Comparison of ENCODE assay signal across 8 mouse cellular contexts in the genomic region with DNA sequence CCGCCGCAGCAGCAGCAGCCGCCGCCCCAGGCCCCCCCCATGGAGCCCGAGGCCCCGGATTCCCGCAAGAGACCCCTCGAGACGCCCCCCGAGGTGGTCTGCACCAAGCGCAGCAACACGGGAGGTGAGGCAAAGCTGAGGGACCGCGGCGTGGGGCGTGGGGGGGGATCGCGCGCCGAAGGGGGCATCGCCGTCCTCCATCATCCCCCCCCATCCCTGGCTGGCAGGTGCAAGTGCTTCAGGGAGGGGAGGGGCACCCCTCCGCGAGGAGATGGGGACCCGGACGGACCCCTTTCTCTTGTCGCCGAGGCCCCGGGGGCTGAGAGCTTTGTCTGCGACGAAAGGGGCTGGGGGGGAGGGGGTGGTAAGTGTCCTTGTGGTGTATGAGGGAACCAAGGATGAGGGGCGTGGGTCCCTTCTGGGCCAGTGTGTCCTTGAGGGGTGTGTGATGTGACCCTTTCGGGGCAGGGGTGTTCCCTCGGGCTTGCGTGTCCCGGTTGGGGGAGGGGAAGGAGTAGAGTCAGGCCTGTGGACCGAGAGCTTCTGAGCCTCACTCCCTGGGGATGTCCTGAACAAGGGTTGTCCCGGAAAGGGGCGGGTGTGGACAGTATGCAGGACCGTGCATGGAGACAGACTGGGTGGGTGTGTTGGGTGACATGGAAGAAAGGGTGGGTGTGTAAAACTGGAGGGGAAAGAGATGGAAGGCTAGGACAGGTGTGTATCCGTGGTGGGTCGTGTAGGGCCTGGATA. TPM values are rescaled to one million over a fixed set of nuclear protein-coding genes. Genes with fewer than 3 reads are reported as not detected.
A peak's percentile ranks its signal among the peaks of the same experiment; 100 is the strongest.
DNase-seq lines count a peak whose midpoint lies in the region; ATAC-seq and TF ChIP-seq lines count a peak whose summit lies in the region.

No protein-coding gene starts in this region.

- H3K4me3 ChIP-seq in forebrain, embryonic 15.5 days = peak overlapping the region; percentile 96
- H3K4me3 ChIP-seq in hindbrain, postnatal 0 days (ENCODE audit: low read length) = peak overlapping the region; percentile 98
- peak overlapping the region in 1 of 2 experiments; percentile 26; a peak in 2 of 4 replicates for H3K4me3 ChIP-seq in liver, embryonic 14.5 days (ENCODE audit: insufficient read depth in 1 of 2, low read depth in 2 of 2, low read length in 2 of 2)
- peak overlapping the region; percentile 88 for H3K4me3 ChIP-seq in neural tube, embryonic 15.5 days (replicated peaks)

- no peaks in the 10 kb centered on the region for H3K9me3 ChIP-seq in forebrain, embryonic 15.5 days
- H3K9me3 ChIP-seq in hindbrain, postnatal 0 days (ENCODE audit: low read length) = no peaks in the 10 kb centered on the region
- H3K9me3 ChIP-seq in liver, embryonic 14.5 days (ENCODE audit: control insufficient read depth, low read length) = no peaks in the 10 kb centered on the region
- H3K9me3 ChIP-seq in neural tube, embryonic 15.5 days (replicated peaks) = no peaks in the 10 kb centered on the region

- peak; percentile 27 for DNase-seq in gastrocnemius, adult 18-20 months (ENCODE audit: low spot score)
- DNase-seq in gastrocnemius, postnatal 10 days = no peak
- peak; percentile 55 for DNase-seq in brain, adult 2 months (ENCODE audit: low read depth, low spot score)
- peak; percentile 66 for DNase-seq in hindbrain, postnatal 0 days (ENCODE audit: low spot score)
- no peak for DNase-seq in liver, embryonic 14.5 days (ENCODE audit: low read depth in 3 of 3, low spot score in 3 of 3)
- no peak for DNase-seq in spleen, adult 18-20 months

- no peak for TF ChIP-seq EP300 in liver, embryonic 14.5 days (IDR thresholded peaks at IDR 0.05; ENCODE audit: low read depth)

- no peak for TF ChIP-seq CTCF in hindbrain, postnatal 0 days (IDR thresholded peaks at IDR 0.05; ENCODE audit: low read depth)
- no peak for TF ChIP-seq CTCF in liver, embryonic 14.5 days (IDR thresholded peaks at IDR 0.05; ENCODE audit: low read depth)

- under 1% methylated on average over 42 of the region's 42 CpGs for WGBS in forebrain, embryonic 15.5 days
- 2% methylated on average over 40 of the region's 42 CpGs for WGBS in hindbrain, postnatal 0 days
- WGBS in liver, embryonic 14.5 days (ENCODE audit: insufficient replicate concordance) = 2% methylated on average over 36 of the region's 42 CpGs
- WGBS in neural tube, embryonic 15.5 days = 2% methylated on average over 22 of the region's 42 CpGs

- H3K36me3 ChIP-seq in forebrain, embryonic 15.5 days = no peaks in the 10 kb centered on the region
- H3K36me3 ChIP-seq in hindbrain, postnatal 0 days (ENCODE audit: insufficient read depth, low read length) = no peaks in the 10 kb centered on the region
- H3K36me3 ChIP-seq in liver, embryonic 14.5 days (replicated peaks; ENCODE audit: control insufficient read depth, insufficient read depth, low read depth) = no peaks in the 10 kb centered on the region
- no peaks in the 10 kb centered on the region for H3K36me3 ChIP-seq in neural tube, embryonic 15.5 days

- peaks cover 79% of the 10 kb centered on the region for H3K4me1 ChIP-seq in forebrain, embryonic 15.5 days
- H3K4me1 ChIP-seq in hindbrain, postnatal 0 days (ENCODE audit: insufficient read depth, low read length) = peaks cover 30% of the 10 kb centered on the region
- H3K4me1 ChIP-seq in liver, embryonic 14.5 days (replicated peaks; ENCODE audit: control insufficient read depth in 2 of 2, insufficient read depth in 2 of 2, low read length in 1 of 2) = no peaks in the 10 kb centered on the region
- peaks cover 78% of the 10 kb centered on the region for H3K4me1 ChIP-seq in neural tube, embryonic 15.5 days

- H3K4me2 ChIP-seq in forebrain, embryonic 15.5 days (replicated peaks) = peak overlapping the region; percentile 66
- peak overlapping the region; percentile 74 for H3K4me2 ChIP-seq in hindbrain, postnatal 0 days (ENCODE audit: low read depth, low read length)
- H3K4me2 ChIP-seq in liver, embryonic 14.5 days (ENCODE audit: low read depth) = peak overlapping the region; percentile 49
- peak overlapping the region; percentile 79 for H3K4me2 ChIP-seq in neural tube, embryonic 15.5 days

- peak; percentile 21 for ATAC-seq in forebrain, embryonic 15.5 days (replicated peaks)
- peak; percentile 24 for ATAC-seq in hindbrain, postnatal 0 days
- ATAC-seq in liver, embryonic 14.5 days (ENCODE audit: insufficient read depth) = 0 out of 2 replicates have a peak, but pooled peaks have one; percentile 15
- ATAC-seq in neural tube, embryonic 15.5 days (ENCODE audit: low FRiP score) = peak; percentile 23

- H3K27me3 ChIP-seq in forebrain, embryonic 15.5 days = no peaks in the 10 kb centered on the region
- no peaks in the 10 kb centered on the region for H3K27me3 ChIP-seq in hindbrain, postnatal 0 days (ENCODE audit: insufficient read depth, low read length)
- peaks cover 40% of the 10 kb centered on the region for H3K27me3 ChIP-seq in liver, embryonic 14.5 days (ENCODE audit: control insufficient read depth, insufficient read depth, low read length)
- H3K27me3 ChIP-seq in neural tube, embryonic 15.5 days (replicated peaks) = no peaks in the 10 kb centered on the region

- H3K9ac ChIP-seq in forebrain, embryonic 15.5 days (replicated peaks) = peak overlapping the region; percentile 99
- H3K9ac ChIP-seq in hindbrain, postnatal 0 days (replicated peaks; ENCODE audit: low read length) = peak overlapping the region; percentile 99
- H3K9ac ChIP-seq in liver, embryonic 14.5 days (replicated peaks) = no peak overlapping the region
- H3K9ac ChIP-seq in neural tube, embryonic 15.5 days (replicated peaks) = peak overlapping the region; percentile 99

- peak overlapping the region; percentile 94 for H3K27ac ChIP-seq in forebrain, embryonic 15.5 days (replicated peaks)
- H3K27ac ChIP-seq in hindbrain, postnatal 0 days = peak overlapping the region; percentile 96
- no peak overlapping the region for H3K27ac ChIP-seq in liver, embryonic 14.5 days
- peak overlapping the region; percentile 92 for H3K27ac ChIP-seq in neural tube, embryonic 15.5 days (replicated peaks)

RNA-seq across cellular contexts. Expression of a gene that starts 0.5 kb away (rescaled TPM):
- total RNA-seq in gastrocnemius, adult 18-20 months (2021) = 1 to 10 TPM; 1.1 to 1.9 TPM
- 1 to 10 TPM; 2.9 to 4.1 TPM for total RNA-seq in gastrocnemius, postnatal 10 days (2021)
- polyA plus RNA-seq in forebrain, embryonic 15.5 days (2015; fragmentation: Nextera tagmentation; extraction: Ambion mirVana) = 17.6 and 18.0 TPM in 2 replicates
- 18.3 and 19.8 TPM in 2 replicates for total RNA-seq in hindbrain, postnatal 0 days (2014; rRNA removed)
- polyA plus RNA-seq in hindbrain, postnatal 0 days (2015; fragmentation: Nextera tagmentation; extraction: Ambion mirVana) = 9.2 and 9.7 TPM in 2 replicates
- 0.11 TPM in 2 replicates for polyA plus RNA-seq in liver, embryonic 14.5 days (2012; rRNA removed)
- polyA plus RNA-seq in liver, embryonic 14.5 days (2014; fragmentation: Nextera tagmentation; extraction: Ambion mirVana) = 0.03 and 0.05 TPM in 2 replicates
- 9.4 and 10.6 TPM in 2 replicates for polyA plus RNA-seq in neural tube, embryonic 15.5 days (2015; fragmentation: Nextera tagmentation; extraction: Ambion mirVana)

RNA-seq across cellular contexts. Expression of a gene that starts 16.0 kb away (rescaled TPM):
- 1 to 10 TPM; 3.6 to 5.6 TPM for total RNA-seq in gastrocnemius, adult 18-20 months (2021)
- total RNA-seq in gastrocnemius, postnatal 10 days (2021) = 1 to 10 TPM; 5.9 to 9.4 TPM
- polyA plus RNA-seq in forebrain, embryonic 15.5 days (2015; fragmentation: Nextera tagmentation; extraction: Ambion mirVana) = 26.5 and 27.9 TPM in 2 replicates
- 22.0 and 31.5 TPM in 2 replicates for total RNA-seq in hindbrain, postnatal 0 days (2014; rRNA removed)
- polyA plus RNA-seq in hindbrain, postnatal 0 days (2015; fragmentation: Nextera tagmentation; extraction: Ambion mirVana) = 32.9 and 35.2 TPM in 2 replicates
- polyA plus RNA-seq in liver, embryonic 14.5 days (2012; rRNA removed) = 6.5 and 10.0 TPM in 2 replicates
- 5.5 and 6.7 TPM in 2 replicates for polyA plus RNA-seq in liver, embryonic 14.5 days (2014; fragmentation: Nextera tagmentation; extraction: Ambion mirVana)
- 29.9 and 31.9 TPM in 2 replicates for polyA plus RNA-seq in neural tube, embryonic 15.5 days (2015; fragmentation: Nextera tagmentation; extraction: Ambion mirVana)

RNA-seq across cellular contexts. Expression of a gene that starts 55.1 kb away (rescaled TPM):
- total RNA-seq in gastrocnemius, adult 18-20 months (2021) = under 1 TPM in 1 of 2 experiments, not detected in 1; 0.37 TPM
- total RNA-seq in gastrocnemius, postnatal 10 days (2021) = 1 to 10 TPM in 1 of 2 experiments, under 1 TPM in 1; 0.73 to 3.7 TPM
- 18.2 and 19.2 TPM in 2 replicates for polyA plus RNA-seq in forebrain, embryonic 15.5 days (2015; fragmentation: Nextera tagmentation; extraction: Ambion mirVana)
- total RNA-seq in hindbrain, postnatal 0 days (2014; rRNA removed) = 29.7 and 30.2 TPM in 2 replicates
- polyA plus RNA-seq in hindbrain, postnatal 0 days (2015; fragmentation: Nextera tagmentation; extraction: Ambion mirVana) = 29.1 and 30.0 TPM in 2 replicates
- 10.5 and 15.1 TPM in 2 replicates for polyA plus RNA-seq in liver, embryonic 14.5 days (2012; rRNA removed)
- 23.2 and 32.0 TPM in 2 replicates for polyA plus RNA-seq in liver, embryonic 14.5 days (2014; fragmentation: Nextera tagmentation; extraction: Ambion mirVana)
- 19.2 and 26.6 TPM in 2 replicates for polyA plus RNA-seq in neural tube, embryonic 15.5 days (2015; fragmentation: Nextera tagmentation; extraction: Ambion mirVana)

Comparison
In these comparisons a context has a peak if more than half of its experiments do, and no peak if none do; other contexts are left out.
1. DNase-seq: peak in gastrocnemius, adult 18-20 months (single experiment), brain, adult 2 months (single experiment) and hindbrain, postnatal 0 days (single experiment); none in gastrocnemius, postnatal 10 days (single experiment), liver, embryonic 14.5 days (0 of 3) and spleen, adult 18-20 months (0 of 2).
2. Peak in every context shown above with its lines, with median percentiles within 50 percentile points of each other: ATAC-seq and H3K4me2 ChIP-seq.